Mouse (Mus musculus) C2C12 (cell line): Measurements from ENCODE around the gene Ccdc180.

Experiments used
- CTCF ChIP-seq: IDR thresholded peaks from one replicate; pipeline ENCODE4 v1.5.1; 2011; ENCODE audit not compliant: control insufficient read depth, insufficient read depth, insufficient read length
- USF1 ChIP-seq: IDR thresholded peaks from one replicate; pipeline ENCODE4 v1.6.1; 2011; ENCODE audit warnings: low read depth, mild to moderate bottlenecking, control low read depth, moderate library complexity

DNA sequence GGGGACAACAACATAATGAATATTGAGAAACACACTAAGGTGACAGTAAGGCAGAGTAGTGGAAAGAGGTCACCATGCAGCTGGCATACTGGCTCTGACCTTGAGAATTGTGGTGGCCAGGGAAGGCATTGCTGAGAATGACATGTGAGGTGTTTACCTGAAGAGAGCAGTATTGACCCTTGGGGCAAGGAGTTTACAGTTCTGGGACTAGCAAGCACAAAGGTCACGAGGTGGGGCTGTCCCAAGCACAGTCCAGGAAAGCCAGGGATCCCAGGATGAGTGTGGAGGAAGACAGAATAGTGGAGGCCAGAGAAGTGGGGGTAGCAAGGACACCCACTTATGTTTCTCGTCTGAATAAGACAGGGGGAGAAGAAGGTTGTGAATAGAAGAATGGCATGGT lies 89.8 kb downstream of the Ccdc180 start:
- no peak for TF ChIP-seq USF1
- no peak for TF ChIP-seq CTCF
